Mouse (Mus musculus) inflammation-experienced regulatory T-cells, adult 6 months (primary cell): Measurements from ENCODE around the gene Stk38. TPM values are rescaled to one million over a fixed set of nuclear protein-coding genes. Genes with fewer than 3 reads are reported as not detected.
"Not testable (repeated sequence)": the region's sequence is repeated elsewhere in the genome, so short reads cannot be mapped to it uniquely, and the experiment has no call there.

Experiments used
- ATAC-seq: one replicate; pipeline ENCODE4 v1.8.0; 2017
- polyA plus RNA-seq, 3 experiments: library from polyadenylated mRNA; unstranded; fragments of 100-300 nt; shearing (Covaris generic); gene quantifications; one replicate each; pipeline ENCODE4 v1.2.1; 2017

The Stk38 gene
- polyA plus RNA-seq = 100 to 1,000 TPM; 155 to 250 (median 235) TPM

- ATAC-seq = peak; percentile 76
Measured at GRCm38 (mm10) chr17:29007641-29008325, at the start of gene Stk38. Stk38 (minus strand) TSS chr17:29007995.

- no peak for ATAC-seq
Measured at GRCm38 (mm10) chr17:29057361-29057890, 49.6 kb upstream of the Stk38 start.

- no peak for ATAC-seq
Measured at GRCm38 (mm10) chr17:29056699-29057151, 48.9 kb upstream of the Stk38 start.

- ATAC-seq = no peak
Measured at GRCm38 (mm10) chr17:29056207-29056606, 48.4 kb upstream of the Stk38 start.

- no peak for ATAC-seq
Measured at GRCm38 (mm10) chr17:29055586-29055985, 47.8 kb upstream of the Stk38 start.

- ATAC-seq = no peak
Measured at GRCm38 (mm10) chr17:29054429-29054828, 46.6 kb upstream of the Stk38 start.

- ATAC-seq = no peak
Measured at GRCm38 (mm10) chr17:29053841-29054240, 46.0 kb upstream of the Stk38 start.

GRCm38 (mm10) chr17:29053067-29053466 lies 45.3 kb upstream of the Stk38 start:
- ATAC-seq = no peak

- ATAC-seq = no peak
Measured at GRCm38 (mm10) chr17:29050791-29051190, 43.0 kb upstream of the Stk38 start.

GRCm38 (mm10) chr17:29049923-29050322 lies 42.1 kb upstream of the Stk38 start:
- no peak for ATAC-seq

- no peak for ATAC-seq
Measured at GRCm38 (mm10) chr17:29049508-29049889, 41.7 kb upstream of the Stk38 start.

GRCm38 (mm10) chr17:29048748-29049507 lies 41.1 kb upstream of the Stk38 start:
- peak; percentile 53 for ATAC-seq

- ATAC-seq = no peak
Measured at GRCm38 (mm10) chr17:29047697-29048514, 40.1 kb upstream of the Stk38 start.

GRCm38 (mm10) chr17:29046863-29047262 lies 39.1 kb upstream of the Stk38 start:
- no peak for ATAC-seq

- no peak for ATAC-seq
Measured at GRCm38 (mm10) chr17:29045741-29046530, 38.1 kb upstream of the Stk38 start.

GRCm38 (mm10) chr17:29044925-29045319 lies 37.1 kb upstream of the Stk38 start:
- peak; percentile 45 for ATAC-seq

GRCm38 (mm10) chr17:29044146-29044924 lies 36.5 kb upstream of the Stk38 start:
- no peak for ATAC-seq

GRCm38 (mm10) chr17:29043583-29043982 lies 35.8 kb upstream of the Stk38 start:
- ATAC-seq = no peak

- ATAC-seq = peak; percentile 22
Measured at GRCm38 (mm10) chr17:29042569-29042968, 34.8 kb upstream of the Stk38 start.

- not testable (repeated sequence) for ATAC-seq
Measured at GRCm38 (mm10) chr17:29041632-29042031, 33.8 kb upstream of the Stk38 start.

- ATAC-seq = no peak
Measured at GRCm38 (mm10) chr17:29039351-29039750, 31.6 kb upstream of the Stk38 start.
